Mouse (Mus musculus) thymus, postnatal 10 days (tissue): Measurements from ENCODE around the gene Olfr808.

Experiments
- DNase-seq, 2 experiments: peaks; one replicate each; pipeline ENCODE4 v3.0.0; 2021; ENCODE audit warnings: low spot score in 2 of 2

Olfr808 gene

DNA sequence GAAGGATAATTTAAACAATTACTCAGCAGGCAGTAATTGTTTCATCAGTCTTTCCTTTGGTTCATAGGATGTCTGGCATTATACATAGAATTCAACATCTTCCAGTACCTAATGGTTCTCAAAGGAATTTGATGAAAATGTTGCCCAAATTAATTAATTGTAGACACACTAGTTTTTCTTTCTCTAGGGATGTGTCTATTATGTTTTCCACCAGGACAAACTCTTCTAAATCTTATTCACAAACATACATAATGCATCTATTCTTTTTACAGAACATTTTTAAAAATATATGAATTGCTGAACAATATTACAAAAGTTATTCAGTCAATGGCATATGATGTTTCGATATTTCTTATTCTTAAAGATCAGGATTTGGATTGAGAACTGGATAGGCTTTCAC is at the start of gene Olfr808:
TSS of gene Olfr808 (plus strand) at position 301 of the 400 bp plus-strand sequence.
- no peak for DNase-seq

DNA sequence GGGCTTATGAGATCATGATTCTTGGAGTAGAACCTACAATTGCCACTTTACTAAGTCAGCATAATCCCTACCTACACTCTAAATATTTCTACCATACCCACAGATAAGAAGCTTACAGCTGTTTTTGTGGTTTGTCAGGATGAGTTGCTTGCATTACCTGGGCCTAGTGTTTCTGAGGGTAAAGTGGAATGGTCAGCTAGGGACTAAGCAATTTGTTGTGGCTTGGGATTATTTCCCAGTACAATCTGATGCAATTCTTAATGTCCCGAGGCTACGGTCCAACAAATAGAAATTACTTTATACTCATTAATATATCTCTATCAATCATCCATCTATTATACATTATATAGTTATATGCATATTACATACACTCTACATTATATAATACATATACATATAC is 36.0 kb upstream of the Olfr808 start, which contains the start of gene Olfr805:
TSS of gene Olfr805 (minus strand) at position 101 of the 400 bp plus-strand sequence.
- no peak for DNase-seq

DNA sequence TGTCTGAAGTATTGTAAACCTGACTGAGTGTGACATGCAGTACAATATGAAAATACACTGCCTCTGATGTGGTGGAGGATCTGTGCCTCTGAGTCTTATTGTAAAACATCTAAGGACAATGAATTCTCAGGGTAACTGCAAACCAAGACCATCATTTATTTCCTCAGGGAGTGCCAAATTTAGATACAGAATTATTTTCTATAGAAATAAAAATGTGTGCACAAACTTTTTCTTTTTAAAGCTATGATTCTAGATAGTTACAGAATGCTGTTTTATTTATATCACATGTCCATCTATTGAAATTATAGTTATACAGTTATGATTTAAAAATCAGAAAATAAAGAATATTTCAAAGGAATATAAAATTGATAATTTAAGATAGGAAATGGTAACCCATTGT is 23.5 kb upstream of the Olfr808 start, which contains the start of gene Olfr806:
TSS of gene Olfr806 (minus strand) at position 101 of the 400 bp plus-strand sequence.
- no peak for DNase-seq

DNA sequence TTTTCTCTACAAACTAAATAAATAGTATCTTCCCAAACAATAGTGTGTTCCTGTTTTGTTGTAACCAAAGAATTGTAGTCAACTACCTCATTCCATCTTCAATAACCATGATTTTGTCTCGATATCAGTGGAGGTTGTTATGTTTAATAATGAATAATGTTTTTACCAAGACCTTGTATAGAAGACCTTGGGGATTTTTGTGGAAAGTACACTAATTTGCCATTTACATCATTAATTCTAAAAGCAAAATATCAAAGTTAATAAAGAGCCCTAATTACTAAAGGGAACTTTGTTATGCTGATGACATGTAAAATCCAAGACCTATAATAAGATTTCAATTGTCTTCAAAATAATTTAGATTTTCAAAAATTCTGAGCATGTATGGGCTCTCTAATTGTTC is 7.6 kb upstream of the Olfr808 start, which contains the start of gene Olfr807:
TSS of gene Olfr807 (minus strand) at position 101 of the 400 bp plus-strand sequence.
- no peak for DNase-seq

DNA sequence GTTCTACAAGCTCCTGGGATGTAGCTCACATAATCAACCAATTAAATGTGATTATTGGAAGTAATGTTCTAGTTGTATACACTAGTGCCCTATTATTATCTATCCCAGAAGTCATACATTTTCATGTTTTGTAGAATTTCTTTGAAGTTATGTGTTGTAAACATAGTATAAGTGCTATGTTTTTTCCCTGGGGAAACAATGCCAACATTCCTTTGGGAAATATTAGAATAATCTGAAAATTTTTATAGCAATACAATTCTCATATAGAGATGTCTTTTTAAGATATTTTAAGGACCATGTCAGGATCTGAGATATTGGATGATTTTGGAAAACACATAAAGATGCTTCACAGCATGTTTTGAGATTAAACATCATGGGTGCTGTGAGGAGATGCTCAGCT is 9.1 kb downstream of the Olfr808 start, which contains the start of gene Olfr809:
TSS of gene Olfr809 (plus strand) at position 301 of the 400 bp plus-strand sequence.
- DNase-seq: no peak

DNA sequence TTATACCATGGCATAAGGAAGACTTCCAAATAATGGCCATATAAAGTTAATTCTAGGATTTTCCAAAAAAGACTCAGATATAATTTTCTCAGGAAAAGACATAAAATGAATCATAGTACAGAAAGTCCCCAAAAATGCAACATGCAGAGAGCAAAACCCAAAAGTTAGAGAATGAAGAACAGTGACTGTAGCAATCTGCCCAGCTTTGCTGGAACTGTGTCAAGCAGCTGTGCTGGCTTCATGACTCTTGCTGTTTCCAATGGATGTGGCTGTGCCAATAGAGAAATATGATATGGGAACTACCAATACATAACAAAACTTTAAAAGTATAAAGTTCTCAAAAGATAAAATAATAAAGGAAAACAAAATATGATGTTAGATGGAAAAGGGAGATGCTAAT is 12.8 kb downstream of the Olfr808 start:
- no peak for DNase-seq

DNA sequence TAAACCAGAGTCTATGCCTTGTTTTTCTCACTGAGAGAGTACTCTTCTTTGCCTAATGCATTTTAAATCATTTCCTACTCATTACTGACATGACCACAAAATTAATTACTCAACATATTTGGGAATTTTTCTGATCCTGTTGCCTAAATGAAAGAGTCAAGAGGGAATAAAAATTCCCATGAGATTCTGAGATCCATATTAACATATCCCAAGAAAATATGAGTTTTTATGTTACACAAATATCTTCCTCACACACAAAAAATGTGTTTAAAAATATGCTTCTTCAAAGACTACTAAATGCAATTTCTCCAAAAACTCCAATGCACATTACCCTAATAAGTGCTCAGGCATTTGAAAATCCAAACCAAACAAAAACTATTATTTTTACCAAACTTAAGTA is 29.5 kb downstream of the Olfr808 start, which contains the start of gene Olfr810:
TSS of gene Olfr810 (minus strand) at position 101 of the 400 bp plus-strand sequence.
- DNase-seq: no peak

DNA sequence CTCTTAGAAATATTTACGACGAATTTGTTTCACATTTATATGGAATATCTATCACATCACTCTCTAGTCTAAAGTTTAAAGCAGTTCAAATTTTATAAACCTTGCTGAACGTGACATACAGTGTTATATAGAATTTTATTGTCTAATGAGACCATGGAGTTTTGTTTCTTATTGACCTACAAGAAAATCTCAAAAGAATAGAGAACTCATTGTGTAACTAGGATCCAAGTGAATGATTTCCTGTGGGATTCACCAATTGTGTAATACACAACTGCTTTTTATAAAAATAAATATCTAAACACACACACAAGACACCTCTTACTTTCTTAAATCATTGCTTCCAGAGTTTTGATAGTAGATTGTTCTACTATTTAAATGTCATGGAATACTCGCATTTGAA is 39.0 kb downstream of the Olfr808 start, which contains the start of gene Olfr811:
TSS of gene Olfr811 (minus strand) at position 101 of the 400 bp plus-strand sequence.
- DNase-seq: no peak
